Mouse (Mus musculus): Measurements from ENCODE around the gene Asap2. TPM values are rescaled to one million over a fixed set of nuclear protein-coding genes. Genes with fewer than 3 reads are reported as not detected.

The Asap2 gene
- polyA plus RNA-seq, 2 experiments = 1.0 to 2.0 TPM

DNA sequence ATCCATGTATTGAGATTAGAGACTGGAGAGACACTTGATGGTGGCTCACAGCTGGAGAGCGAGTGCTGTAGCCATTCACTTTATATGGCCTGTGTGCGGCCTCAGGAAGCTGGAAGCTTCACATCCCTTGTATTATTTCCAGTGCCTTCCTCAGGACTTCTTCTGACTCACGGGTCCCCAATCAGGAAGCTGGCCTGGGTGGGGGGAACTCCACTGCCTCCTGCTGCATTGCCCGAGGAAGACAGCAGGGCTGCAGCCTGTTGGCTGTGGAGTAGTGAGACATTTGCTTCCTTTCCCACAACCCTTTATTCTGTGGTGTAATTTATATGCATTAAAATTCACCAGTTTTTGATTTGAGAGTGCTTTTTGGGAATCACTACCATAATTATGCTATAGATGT is 149.3 kb downstream of the Asap2 start:
- Histone ChIP-seq H3K9me3 (ENCODE audit: control insufficient read depth, low read length) (no peaks in the 10 kb centered on the region), H3K4me2 (ENCODE audit: low read depth) (no peak overlapping the region), H3K9ac (replicated peaks) (no peak overlapping the region), H3K27me3 (ENCODE audit: control insufficient read depth, insufficient read depth, low read length) (no peaks in the 10 kb centered on the region), H3K4me1 (replicated peaks; ENCODE audit: control insufficient read depth in 2 of 2, insufficient read depth in 2 of 2, low read length in 1 of 2) (peaks cover 17 to 37% of the 10 kb centered on the region in 2 experiments), H3K36me3 (replicated peaks; ENCODE audit: control insufficient read depth, insufficient read depth, low read depth) (no peaks in the 10 kb centered on the region), H3K27ac (no peak overlapping the region), H3K4me3 (ENCODE audit: insufficient read depth in 1 of 2, low read depth in 2 of 2, low read length in 2 of 2) (no peak overlapping the region)
- WGBS (ENCODE audit: insufficient replicate concordance) = 47% methylated on average over 4 of the region's 4 CpGs
- TF ChIP-seq EP300 (IDR thresholded peaks at IDR 0.05; ENCODE audit: low read depth) = no peak
- TF ChIP-seq CTCF (IDR thresholded peaks at IDR 0.05; ENCODE audit: low read depth) = no peak
- ATAC-seq (ENCODE audit: insufficient read depth) (no peak), DNase-seq (ENCODE audit: low read depth in 3 of 3, low spot score in 3 of 3) (no peak)

DNA sequence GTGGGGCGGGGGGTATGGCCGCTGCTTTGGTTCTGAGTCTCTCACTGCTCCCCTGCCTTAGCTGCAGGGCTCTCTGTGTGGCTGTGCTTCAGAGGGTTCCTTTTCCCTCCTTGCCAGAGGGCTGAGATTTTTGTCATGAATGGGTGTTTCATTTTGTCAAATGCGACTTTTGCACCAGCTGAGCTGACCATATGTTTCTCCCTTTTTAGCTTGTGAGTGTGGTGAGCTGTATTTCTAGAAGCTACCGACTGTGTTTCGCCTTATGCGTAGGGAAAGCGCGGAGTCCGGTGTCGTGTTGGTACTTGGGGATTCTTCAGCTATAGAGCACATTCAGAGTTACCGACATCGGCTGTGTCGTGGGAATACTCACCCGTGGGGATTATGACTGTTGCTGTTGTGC is 149.9 kb downstream of the Asap2 start:
- no peaks in the 10 kb centered on the region for H3K9me3 ChIP-seq (ENCODE audit: control insufficient read depth, low read length)
- H3K27ac ChIP-seq = no peak overlapping the region
- no peak overlapping the region for H3K9ac ChIP-seq (replicated peaks)
- H3K27me3 ChIP-seq (ENCODE audit: control insufficient read depth, insufficient read depth, low read length) = no peaks in the 10 kb centered on the region
- H3K4me1 ChIP-seq (replicated peaks; ENCODE audit: control insufficient read depth in 2 of 2, insufficient read depth in 2 of 2, low read length in 1 of 2) = peaks cover 20 to 42% of the 10 kb centered on the region in 2 experiments
- no peak for ATAC-seq (ENCODE audit: insufficient read depth)
- no peak overlapping the region for H3K4me3 ChIP-seq (ENCODE audit: insufficient read depth in 1 of 2, low read depth in 2 of 2, low read length in 2 of 2)
- no peaks in the 10 kb centered on the region for H3K36me3 ChIP-seq (replicated peaks; ENCODE audit: control insufficient read depth, insufficient read depth, low read depth)
- TF ChIP-seq EP300 (IDR thresholded peaks at IDR 0.05; ENCODE audit: low read depth) = no peak
- no peak for TF ChIP-seq CTCF (IDR thresholded peaks at IDR 0.05; ENCODE audit: low read depth)
- H3K4me2 ChIP-seq (ENCODE audit: low read depth) = no peak overlapping the region
- no peak for DNase-seq (ENCODE audit: low read depth in 3 of 3, low spot score in 3 of 3)
- 85% methylated on average over 14 of the region's 14 CpGs for WGBS (ENCODE audit: insufficient replicate concordance)

GRCm38 (mm10) chr12:21140741-21141308 is 150.6 kb downstream of the Asap2 start:
- Histone ChIP-seq H3K36me3 (replicated peaks; ENCODE audit: control insufficient read depth, insufficient read depth, low read depth) (no peaks in the 10 kb centered on the region), H3K9ac (replicated peaks) (no peak overlapping the region), H3K4me2 (ENCODE audit: low read depth) (no peak overlapping the region), H3K27ac (no peak overlapping the region), H3K4me3 (ENCODE audit: insufficient read depth in 1 of 2, low read depth in 2 of 2, low read length in 2 of 2) (no peak overlapping the region), H3K27me3 (ENCODE audit: control insufficient read depth, insufficient read depth, low read length) (no peaks in the 10 kb centered on the region), H3K4me1 (replicated peaks; ENCODE audit: control insufficient read depth in 2 of 2, insufficient read depth in 2 of 2, low read length in 1 of 2) (peaks cover 20 to 41% of the 10 kb centered on the region in 2 experiments), H3K9me3 (ENCODE audit: control insufficient read depth, low read length) (no peaks in the 10 kb centered on the region)
- TF ChIP-seq CTCF (IDR thresholded peaks at IDR 0.05; ENCODE audit: low read depth) = no peak
- DNase-seq (ENCODE audit: low read depth in 3 of 3, low spot score in 3 of 3) = peak in 1 of 3 experiments; percentile 43
- 52% methylated on average over 6 of the region's 6 CpGs for WGBS (ENCODE audit: insufficient replicate concordance)
- ATAC-seq (ENCODE audit: insufficient read depth) = no peak

- ATAC-seq (ENCODE audit: insufficient read depth) = no peak
- WGBS (ENCODE audit: insufficient replicate concordance) = 71% methylated on average over 5 of the region's 5 CpGs
- Histone ChIP-seq H3K36me3 (replicated peaks; ENCODE audit: control insufficient read depth, insufficient read depth, low read depth) (no peaks in the 10 kb centered on the region), H3K9ac (replicated peaks) (no peak overlapping the region), H3K4me3 (ENCODE audit: insufficient read depth in 1 of 2, low read depth in 2 of 2, low read length in 2 of 2) (no peak overlapping the region), H3K4me2 (ENCODE audit: low read depth) (no peak overlapping the region), H3K4me1 (replicated peaks; ENCODE audit: control insufficient read depth in 2 of 2, insufficient read depth in 2 of 2, low read length in 1 of 2) (peaks cover 13 to 31% of the 10 kb centered on the region in 2 experiments; a peak in 3 of 4 replicates), H3K9me3 (ENCODE audit: control insufficient read depth, low read length) (no peaks in the 10 kb centered on the region), H3K27ac (no peak overlapping the region), H3K27me3 (ENCODE audit: control insufficient read depth, insufficient read depth, low read length) (no peaks in the 10 kb centered on the region)
- no peak for TF ChIP-seq EP300 (IDR thresholded peaks at IDR 0.05; ENCODE audit: low read depth)
- TF ChIP-seq CTCF (IDR thresholded peaks at IDR 0.05; ENCODE audit: low read depth) = no peak
- no peak for DNase-seq (ENCODE audit: low read depth in 3 of 3, low spot score in 3 of 3)
Measured at GRCm38 (mm10) chr12:21141691-21142300, 151.5 kb downstream of the Asap2 start.

DNA sequence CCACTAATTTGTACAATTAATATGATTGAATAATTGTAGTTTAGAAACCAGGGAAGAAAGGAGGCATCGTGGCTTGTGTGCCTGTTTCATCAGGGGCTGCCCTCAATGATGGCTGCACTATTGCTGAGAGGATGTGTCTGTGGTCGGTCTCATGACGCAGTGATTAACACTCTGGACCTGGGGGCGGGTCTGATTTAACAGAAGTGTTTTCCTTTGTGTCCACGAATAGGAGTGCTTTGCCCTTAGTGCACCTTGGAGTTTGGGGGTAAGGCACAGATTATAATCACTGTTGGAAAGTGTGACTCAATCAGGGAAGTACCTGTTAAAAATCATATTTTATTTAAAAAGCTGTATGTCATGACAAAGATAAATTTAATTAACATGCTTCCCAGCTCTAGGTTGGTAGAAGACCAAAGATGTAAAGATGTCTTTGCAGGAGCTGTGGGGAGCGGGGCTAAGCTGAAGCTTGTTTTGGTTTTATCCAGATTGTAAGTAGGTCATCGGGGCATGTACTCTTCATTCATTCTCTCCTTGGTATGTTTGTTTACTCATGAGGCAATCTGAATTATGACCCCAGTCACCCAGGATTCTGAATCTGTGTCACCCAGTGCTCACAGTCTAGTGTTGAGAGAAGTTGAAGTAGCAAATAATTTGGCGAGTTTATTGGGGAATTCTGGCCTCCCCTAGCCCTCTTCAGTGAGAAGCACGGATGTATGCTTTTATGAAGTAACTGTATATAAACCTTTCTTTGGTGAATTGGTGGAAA is 152.4 kb downstream of the Asap2 start:
- WGBS (ENCODE audit: insufficient replicate concordance) = 50% methylated on average over 9 of the region's 9 CpGs
- Histone ChIP-seq H3K27ac (no peak overlapping the region), H3K4me3 (ENCODE audit: insufficient read depth in 1 of 2, low read depth in 2 of 2, low read length in 2 of 2) (no peak overlapping the region), H3K9me3 (ENCODE audit: control insufficient read depth, low read length) (no peaks in the 10 kb centered on the region), H3K4me1 (replicated peaks; ENCODE audit: control insufficient read depth in 2 of 2, insufficient read depth in 2 of 2, low read length in 1 of 2) (peaks cover 13 to 31% of the 10 kb centered on the region in 2 experiments; a peak in 3 of 4 replicates), H3K9ac (replicated peaks) (no peak overlapping the region), H3K4me2 (ENCODE audit: low read depth) (no peak overlapping the region), H3K36me3 (replicated peaks; ENCODE audit: control insufficient read depth, insufficient read depth, low read depth) (no peaks in the 10 kb centered on the region), H3K27me3 (ENCODE audit: control insufficient read depth, insufficient read depth, low read length) (no peaks in the 10 kb centered on the region)
- no peak for TF ChIP-seq EP300 (IDR thresholded peaks at IDR 0.05; ENCODE audit: low read depth)
- no peak for TF ChIP-seq CTCF (IDR thresholded peaks at IDR 0.05; ENCODE audit: low read depth)
- ATAC-seq (ENCODE audit: insufficient read depth) (no peak), DNase-seq (ENCODE audit: low read depth in 3 of 3, low spot score in 3 of 3) (no peak)
